Mouse (Mus musculus) C2C12 (cell line): Measurements from ENCODE around the gene Lyzl6. TPM values are rescaled to one million over a fixed set of nuclear protein-coding genes. Genes with fewer than 3 reads are reported as not detected.

ENCODE experiments used
- H3K27me3 ChIP-seq: one replicate; pipeline ENCODE4 v1.6.1; 2011; ENCODE audit not compliant: control insufficient read depth, insufficient read depth, insufficient read length
- H3K36me3 ChIP-seq: one replicate; pipeline ENCODE4 v1.6.1; 2011; ENCODE audit not compliant: control insufficient read depth, insufficient read depth
- H3K4me3 ChIP-seq: one replicate; pipeline ENCODE4 v1.5.1; 2011; ENCODE audit warnings: mild to moderate bottlenecking, control low read depth; ENCODE audit not compliant: poor library complexity, insufficient read depth, severe bottlenecking
- H3K79me2 ChIP-seq: one replicate; pipeline ENCODE4 v1.6.1; 2011; ENCODE audit not compliant: control insufficient read depth, insufficient read depth
- H3K79me3 ChIP-seq: one replicate; pipeline ENCODE4 v1.6.1; 2011; ENCODE audit warnings: low read depth, control low read depth
- H3ac ChIP-seq: one replicate; pipeline ENCODE3; 2011; ENCODE audit warnings: low read depth; ENCODE audit not compliant: control insufficient read depth, insufficient read length
- CTCF ChIP-seq: IDR thresholded peaks from one replicate; pipeline ENCODE4 v1.5.1; 2011; ENCODE audit not compliant: control insufficient read depth, insufficient read depth, insufficient read length
- FOSL1 ChIP-seq: IDR thresholded peaks from one replicate; pipeline ENCODE4 v1.8.0; 2011; ENCODE audit warnings: mild to moderate bottlenecking, low read length; ENCODE audit not compliant: poor library complexity, insufficient read depth, severe bottlenecking
- MAX ChIP-seq: IDR thresholded peaks from one replicate; pipeline ENCODE4 v1.6.1; 2011; ENCODE audit warnings: mild to moderate bottlenecking, control low read depth
- MYOG ChIP-seq: IDR thresholded peaks from one replicate; pipeline ENCODE4 v1.6.1; 2011; ENCODE audit not compliant: control insufficient read depth, insufficient read length; ENCODE audit errors: extremely low read depth
- USF1 ChIP-seq: IDR thresholded peaks from one replicate; pipeline ENCODE4 v1.6.1; 2011; ENCODE audit warnings: low read depth, mild to moderate bottlenecking, control low read depth, moderate library complexity
- polyA plus RNA-seq: library from polyadenylated mRNA; unstranded; fragments of >200 nt; fragmentation: generic; extraction: Trizol; gene quantifications from one replicate; pipeline ENCODE4 v1.2.1, GENCODE M21; 2012; ENCODE audit warnings: missing spikeins

The Lyzl6 gene
- polyA plus RNA-seq, 1 experiment, result not detected

- no peaks in the 10 kb centered on the region for H3K79me3 ChIP-seq
- H3ac ChIP-seq, result no peak overlapping the region
- TF ChIP-seq CTCF, result no peak
- no peak for TF ChIP-seq MAX
- TF ChIP-seq USF1, result no peak
- no peak for TF ChIP-seq FOSL1
- no peak for TF ChIP-seq MYOG
These were observed 32.1 kb downstream of the Lyzl6 start for GRCm38 (mm10) chr11:103606611-103607010.

More at GRCm38 (mm10) chr11:103606611-103607010, 32.1 kb downstream of the Lyzl6 start:
- Histone ChIP-seq H3K79me2 (no peaks in the 10 kb centered on the region), H3K36me3 (no peaks in the 10 kb centered on the region), H3K27me3 (peaks cover 4% of the 10 kb centered on the region), H3K4me3 (no peak overlapping the region)

Other genes with a start within 250 kb of the Lyzl6 start
- gene Plekhm1, start 226.2 kb downstream of the Lyzl6 start, polyA plus RNA-seq, result 7.1 TPM
- not detected for gene Lrrc37a, start 134.3 kb downstream of the Lyzl6 start, polyA plus RNA-seq
- not detected for gene Gm884, start 17.8 kb downstream of the Lyzl6 start, polyA plus RNA-seq
- not detected for gene Rprml, start 10.7 kb upstream of the Lyzl6 start, polyA plus RNA-seq
- gene Gosr2, start 59.0 kb upstream of the Lyzl6 start, polyA plus RNA-seq, result 73.2 TPM
- gene Wnt9b, start 110.9 kb upstream of the Lyzl6 start, polyA plus RNA-seq, result not detected
- 0.01 TPM for gene Wnt3, start 135.3 kb upstream of the Lyzl6 start, polyA plus RNA-seq